Comparison of ENCODE assay signal across 8 mouse cellular contexts in genomic region chr10:117147463-117148360, GRCm38 (mm10). TPM values are rescaled to one million over a fixed set of nuclear protein-coding genes. Genes with fewer than 3 reads are reported as not detected.
DNase-seq lines count a peak whose midpoint lies in the region; ATAC-seq and TF ChIP-seq lines count a peak whose summit lies in the region.

No protein-coding gene starts in this region.

- WGBS in forebrain, embryonic 12.5 days: under 1% methylated on average over 63 of the region's 72 CpGs
- WGBS in intestine, embryonic 15.5 days: under 1% methylated on average over 65 of the region's 72 CpGs
- under 1% methylated on average over 27 of the region's 72 CpGs for WGBS in lung, postnatal 0 days

- H3K27ac ChIP-seq in forebrain, embryonic 12.5 days: peak overlapping the region; percentile 88
- peak overlapping the region; percentile 91 for H3K27ac ChIP-seq in intestine, embryonic 15.5 days
- peak overlapping the region; percentile 96 for H3K27ac ChIP-seq in lung, postnatal 0 days (ENCODE audit: low read length)

- DNase-seq in retina, embryonic 14.5 days (ENCODE audit: low spot score): peak; percentile 34
- no peak for DNase-seq in retina, postnatal 1 day
- DNase-seq in adipocyte (ENCODE audit: low spot score): peak; percentile 49
- DNase-seq in lung, postnatal 0 days (ENCODE audit: low spot score): peak; percentile 71
- DNase-seq in spleen, postnatal 36 days (ENCODE audit: low spot score in 2 of 2): peak; percentile 10 to 18
- no peak for DNase-seq in urinary bladder, adult 18-20 months (ENCODE audit: low spot score in 2 of 2)

- ATAC-seq in forebrain, embryonic 12.5 days (ENCODE audit: low FRiP score): peak; percentile 63
- peak; percentile 21 for ATAC-seq in intestine, embryonic 15.5 days
- peak; percentile 24 for ATAC-seq in lung, postnatal 0 days

- no peaks in the 10 kb centered on the region for H3K9me3 ChIP-seq in forebrain, embryonic 12.5 days
- no peaks in the 10 kb centered on the region for H3K9me3 ChIP-seq in intestine, embryonic 15.5 days
- H3K9me3 ChIP-seq in lung, postnatal 0 days (ENCODE audit: low read length): no peaks in the 10 kb centered on the region

- no peak for TF ChIP-seq EP300 in lung, postnatal 0 days (IDR thresholded peaks at IDR 0.05)

- TF ChIP-seq CTCF in lung, postnatal 0 days (IDR thresholded peaks at IDR 0.05): no peak

- H3K4me2 ChIP-seq in forebrain, embryonic 12.5 days: peak overlapping the region; percentile 82
- peak overlapping the region; percentile 81 for H3K4me2 ChIP-seq in intestine, embryonic 15.5 days (replicated peaks)
- H3K4me2 ChIP-seq in lung, postnatal 0 days (replicated peaks; ENCODE audit: low read depth, low read length): peak overlapping the region; percentile 59

- peak overlapping the region; percentile 95 for H3K9ac ChIP-seq in forebrain, embryonic 12.5 days
- H3K9ac ChIP-seq in intestine, embryonic 15.5 days: peak overlapping the region; percentile 97
- H3K9ac ChIP-seq in lung, postnatal 0 days (replicated peaks; ENCODE audit: low read depth): peak overlapping the region; percentile 89

- H3K27me3 ChIP-seq in forebrain, embryonic 12.5 days: peaks cover 27% of the 10 kb centered on the region
- H3K27me3 ChIP-seq in intestine, embryonic 15.5 days (replicated peaks): no peaks in the 10 kb centered on the region
- H3K27me3 ChIP-seq in lung, postnatal 0 days (replicated peaks; ENCODE audit: insufficient read depth, low read length): no peaks in the 10 kb centered on the region

- H3K4me1 ChIP-seq in forebrain, embryonic 12.5 days: peaks cover 38% of the 10 kb centered on the region
- peaks cover 30% of the 10 kb centered on the region for H3K4me1 ChIP-seq in intestine, embryonic 15.5 days (replicated peaks)
- peaks cover 20% of the 10 kb centered on the region for H3K4me1 ChIP-seq in lung, postnatal 0 days (ENCODE audit: insufficient read depth, low read depth, low read length)

- H3K36me3 ChIP-seq in forebrain, embryonic 12.5 days (replicated peaks): no peaks in the 10 kb centered on the region
- no peaks in the 10 kb centered on the region for H3K36me3 ChIP-seq in intestine, embryonic 15.5 days
- no peaks in the 10 kb centered on the region for H3K36me3 ChIP-seq in lung, postnatal 0 days (ENCODE audit: insufficient read depth, low read length)

- H3K4me3 ChIP-seq in forebrain, embryonic 12.5 days (replicated peaks): peak overlapping the region; percentile 98
- H3K4me3 ChIP-seq in intestine, embryonic 15.5 days (replicated peaks): peak overlapping the region; percentile 100
- peak overlapping the region; percentile 100 for H3K4me3 ChIP-seq in lung, postnatal 0 days (ENCODE audit: low read depth, low read length)

RNA-seq across cellular contexts. Expression of gene Frs2, which starts 0.6 kb away (rescaled TPM):
- 23.6 and 25.6 TPM in 2 replicates for polyA plus RNA-seq in forebrain, embryonic 12.5 days (2016; fragmentation: Nextera tagmentation; extraction: Ambion mirVana)
- 14.2 and 16.8 TPM in 2 replicates for polyA plus RNA-seq in intestine, embryonic 15.5 days (2015; fragmentation: Nextera tagmentation; extraction: Ambion mirVana)
- polyA plus RNA-seq in lung, postnatal 0 days (2015; fragmentation: Nextera tagmentation; extraction: Ambion mirVana): 18.8 and 21.9 TPM in 2 replicates

Comparison
In these comparisons a context has a peak if more than half of its experiments do, and no peak if none do; other contexts are left out.
1. DNase-seq: peak in retina, embryonic 14.5 days (single experiment), adipocyte (single experiment), lung, postnatal 0 days (single experiment) and spleen, postnatal 36 days (2 of 2); none in retina, postnatal 1 day (single experiment) and urinary bladder, adult 18-20 months (0 of 2).
2. Peak in every context shown above with its lines, with median percentiles within 50 percentile points of each other: ATAC-seq, H3K27ac ChIP-seq, H3K4me2 ChIP-seq, H3K4me3 ChIP-seq and H3K9ac ChIP-seq.